In genomic region chr5:139425198-139425597, GRCm38 (mm10) we compare ENCODE assay signal across 24 mouse cellular contexts. TPM values are rescaled to one million over a fixed set of nuclear protein-coding genes. Genes with fewer than 3 reads are reported as not detected.
DNase-seq lines count a peak whose midpoint lies in the region; ATAC-seq lines count a peak whose summit lies in the region.
"Had no signal": no experiment of that assay in that cellular context is flagged by ENCODE, and none has a peak within 500 bp of the region (broad histone marks: within the 10 kb centered on the region; RNA-seq: fewer than 3 reads in every experiment).

No protein-coding gene starts in this region.

- H3K27me3 ChIP-seq in kidney, embryonic 16.5 days (ENCODE audit: insufficient read depth, low read length) = no peaks in the 10 kb centered on the region
- no peaks in the 10 kb centered on the region for H3K27me3 ChIP-seq in limb, embryonic 13.5 days
- H3K27me3 ChIP-seq: forebrain, embryonic 13.5 days had no signal

- no peaks in the 10 kb centered on the region for H3K9me3 ChIP-seq in kidney, embryonic 16.5 days (ENCODE audit: low read length)
- no peaks in the 10 kb centered on the region for H3K9me3 ChIP-seq in limb, embryonic 13.5 days
- H3K9me3 ChIP-seq: forebrain, embryonic 10.5 days; forebrain, embryonic 13.5 days; heart, embryonic 10.5 days; heart, embryonic 13.5 days had no signal

- peak overlapping the region; percentile 41; the same call in 1 of the 2 replicates for H3K27ac ChIP-seq in kidney, embryonic 16.5 days (ENCODE audit: low read length)
- peak overlapping the region; percentile 22; the same call in 1 of the 2 replicates for H3K27ac ChIP-seq in limb, embryonic 13.5 days
- H3K27ac ChIP-seq: forebrain, embryonic 10.5 days; forebrain, embryonic 13.5 days; heart, embryonic 13.5 days; hindbrain, embryonic 14.5 days; hindbrain, postnatal 0 days had no signal

- no peak for DNase-seq in kidney, postnatal 14 days
- peak; percentile 32 for DNase-seq in 3T3-L1 (ENCODE audit: low read depth, low spot score)
- peak; percentile 82 for DNase-seq in Muller cell, postnatal 12 days (ENCODE audit: inconsistent ontology term)
- no peak for DNase-seq in frontal cortex, postnatal 25 days (ENCODE audit: low spot score in 2 of 2)
- DNase-seq in right cerebral cortex, postnatal 25 days = no peak
- DNase-seq: adrenal gland, adult 2 months; adrenal gland, postnatal 14 days; cerebellum, adult 18-20 months; cerebellum, adult 9-10 months; cerebellum, postnatal 14 days; gastrocnemius, postnatal 36 days; heart, adult 2 months; heart, postnatal 14 days; heart, postnatal 4 days had no signal

- H3K4me1 ChIP-seq in kidney, embryonic 16.5 days (ENCODE audit: insufficient read depth, low read length) = peaks cover 53% of the 10 kb centered on the region
- peaks cover 58% of the 10 kb centered on the region for H3K4me1 ChIP-seq in limb, embryonic 13.5 days

- H3K4me2 ChIP-seq in kidney, embryonic 16.5 days (replicated peaks; ENCODE audit: low read depth, low read length) = no peak overlapping the region; the same call in 1 of the 2 replicates
- no peak overlapping the region for H3K4me2 ChIP-seq in limb, embryonic 13.5 days (replicated peaks)
- H3K4me2 ChIP-seq: forebrain, embryonic 13.5 days; heart, embryonic 13.5 days; hindbrain, embryonic 14.5 days had no signal

- no peak for ATAC-seq in kidney, embryonic 16.5 days (ENCODE audit: low FRiP score, low TSS enrichment)
- no peak for ATAC-seq in limb, embryonic 13.5 days (ENCODE audit: low FRiP score, low read depth)
- ATAC-seq: forebrain, embryonic 13.5 days; forebrain, embryonic 16.5 days; hindbrain, postnatal 0 days; inflammation-experienced regulatory T-cells, adult 6 months had no signal

- H3K9ac ChIP-seq in kidney, embryonic 16.5 days (replicated peaks; ENCODE audit: low read length) = 0 out of 2 replicates have a peak overlapping the region, but pooled peaks have one; percentile 6
- no peak overlapping the region for H3K9ac ChIP-seq in limb, embryonic 13.5 days
- H3K9ac ChIP-seq: forebrain, embryonic 13.5 days; heart, embryonic 13.5 days; hindbrain, embryonic 14.5 days had no signal

- H3K36me3 ChIP-seq in kidney, embryonic 16.5 days (ENCODE audit: insufficient read depth, low read length) = no peaks in the 10 kb centered on the region
- H3K36me3 ChIP-seq in limb, embryonic 13.5 days = peaks cover 2% of the 10 kb centered on the region; the same call in 1 of the 2 replicates
- H3K36me3 ChIP-seq: heart, embryonic 13.5 days had no signal

- H3K4me3 ChIP-seq in kidney, embryonic 16.5 days (ENCODE audit: low read length) = no peak overlapping the region
- no peak overlapping the region for H3K4me3 ChIP-seq in limb, embryonic 13.5 days
- H3K4me3 ChIP-seq: forebrain, embryonic 10.5 days; forebrain, embryonic 13.5 days; heart, adult 2 months; heart, embryonic 10.5 days; heart, embryonic 13.5 days had no signal

- 44% methylated on average over 9 of the region's 9 CpGs for WGBS in kidney, embryonic 16.5 days
- 55% methylated on average over 9 of the region's 9 CpGs for WGBS in limb, embryonic 13.5 days

RNA-seq across cellular contexts. Expression of gene Gper1, which starts 2.2 kb away (rescaled TPM):
- 6.8 and 8.0 TPM in 2 replicates for polyA plus RNA-seq in kidney, embryonic 16.5 days (2015; fragmentation: Nextera tagmentation; extraction: Ambion mirVana)
- polyA plus RNA-seq in limb, embryonic 13.5 days (2015; fragmentation: Nextera tagmentation; extraction: Ambion mirVana) = 3.5 and 4.6 TPM in 2 replicates
- polyA plus RNA-seq: inflammation-experienced regulatory T-cells, adult 6 months had no signal

RNA-seq across cellular contexts. Expression of gene C130050O18Rik, which starts 20.1 kb away (rescaled TPM):
- polyA plus RNA-seq in kidney, embryonic 16.5 days (2015; fragmentation: Nextera tagmentation; extraction: Ambion mirVana) = 0.60 and 0.92 TPM in 2 replicates
- 3.5 and 3.9 TPM in 2 replicates for polyA plus RNA-seq in limb, embryonic 13.5 days (2015; fragmentation: Nextera tagmentation; extraction: Ambion mirVana)
- polyA plus RNA-seq: inflammation-experienced regulatory T-cells, adult 6 months had no signal

RNA-seq across cellular contexts. Expression of gene 3110082I17Rik, which starts 35.1 kb away (rescaled TPM):
- polyA plus RNA-seq in kidney, embryonic 16.5 days (2015; fragmentation: Nextera tagmentation; extraction: Ambion mirVana) = 44.1 and 46.1 TPM in 2 replicates
- 32.6 and 33.1 TPM in 2 replicates for polyA plus RNA-seq in limb, embryonic 13.5 days (2015; fragmentation: Nextera tagmentation; extraction: Ambion mirVana)

RNA-seq across cellular contexts. Expression of gene Gpr146, which starts 47.7 kb away (rescaled TPM):
- polyA plus RNA-seq in kidney, embryonic 16.5 days (2015; fragmentation: Nextera tagmentation; extraction: Ambion mirVana) = 6.6 and 6.7 TPM in 2 replicates
- polyA plus RNA-seq in limb, embryonic 13.5 days (2015; fragmentation: Nextera tagmentation; extraction: Ambion mirVana) = 1.4 and 1.9 TPM in 2 replicates

RNA-seq across cellular contexts. Expression of gene Zfand2a, which starts 59.2 kb away (rescaled TPM):
- polyA plus RNA-seq in kidney, embryonic 16.5 days (2015; fragmentation: Nextera tagmentation; extraction: Ambion mirVana) = 10.8 and 13.5 TPM in 2 replicates
- 10.3 and 11.0 TPM in 2 replicates for polyA plus RNA-seq in limb, embryonic 13.5 days (2015; fragmentation: Nextera tagmentation; extraction: Ambion mirVana)

Comparison
In these comparisons a context has a peak if more than half of its experiments do, and no peak if none do; other contexts are left out.
1. DNase-seq: peak in 3T3-L1 (single experiment) and Muller cell, postnatal 12 days (single experiment); none in kidney, postnatal 14 days (single experiment), frontal cortex, postnatal 25 days (0 of 2) and right cerebral cortex, postnatal 25 days (single experiment).